Mouse (Mus musculus): ENCODE measurements around the gene Agr2.

DNA sequence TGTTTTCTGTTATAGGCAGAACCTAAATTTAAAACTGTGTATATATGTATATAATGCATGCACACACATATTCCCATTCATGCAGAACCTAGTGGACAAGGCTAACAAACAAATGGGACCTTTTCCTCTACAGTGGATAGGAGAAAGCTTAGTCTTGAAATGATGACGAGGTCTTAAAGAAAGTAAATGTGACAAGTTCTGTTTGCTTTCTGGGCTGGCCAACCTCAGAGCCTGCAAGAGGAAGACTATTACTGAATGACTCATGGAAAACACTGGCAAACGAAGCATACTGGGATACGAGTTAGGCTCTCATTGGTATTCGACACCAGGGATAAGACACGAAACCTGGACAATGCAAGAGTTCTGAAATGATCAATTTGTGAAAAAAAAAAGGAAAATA, 8.0 kb upstream of the Agr2 start:
- no peak for TF ChIP-seq POLR2A (IDR thresholded peaks at IDR 0.05; ENCODE audit: low read depth, low read length)
- TF ChIP-seq MAX (IDR thresholded peaks at IDR 0.05; ENCODE audit: low read length), result no peak
- TF ChIP-seq POLR2AphosphoS2 (IDR thresholded peaks at IDR 0.05; ENCODE audit: low read depth, low read length), result no peak
- TF ChIP-seq EP300 (IDR thresholded peaks at IDR 0.05; ENCODE audit: low read length), result no peak

All from CH12.LX (cell line).